Mouse (Mus musculus): ENCODE results near the gene Cbx8. TPM values are rescaled to one million over a fixed set of nuclear protein-coding genes. Genes with fewer than 3 reads are reported as not detected.

Cbx8 gene
- polyA plus RNA-seq (2014; fragmentation: Illumina TruSeq; extraction: RNeasy Lipid Tissue Mini Kit (QIAGEN cat#74804); ENCODE audit: low read depth, low replicate concordance): 1.0 TPM

GRCm38 (mm10) chr11:119040600-119041324 is at the start of gene Cbx8:
TSS of gene Cbx8 (minus strand) at chr11:119040969.

GRCm38 (mm10) chr11:119086144-119086971 is 45.6 kb upstream of the Cbx8 start, which contains the start of gene Cbx4:
TSS of gene Cbx4 (minus strand) at chr11:119086221.

DNA sequence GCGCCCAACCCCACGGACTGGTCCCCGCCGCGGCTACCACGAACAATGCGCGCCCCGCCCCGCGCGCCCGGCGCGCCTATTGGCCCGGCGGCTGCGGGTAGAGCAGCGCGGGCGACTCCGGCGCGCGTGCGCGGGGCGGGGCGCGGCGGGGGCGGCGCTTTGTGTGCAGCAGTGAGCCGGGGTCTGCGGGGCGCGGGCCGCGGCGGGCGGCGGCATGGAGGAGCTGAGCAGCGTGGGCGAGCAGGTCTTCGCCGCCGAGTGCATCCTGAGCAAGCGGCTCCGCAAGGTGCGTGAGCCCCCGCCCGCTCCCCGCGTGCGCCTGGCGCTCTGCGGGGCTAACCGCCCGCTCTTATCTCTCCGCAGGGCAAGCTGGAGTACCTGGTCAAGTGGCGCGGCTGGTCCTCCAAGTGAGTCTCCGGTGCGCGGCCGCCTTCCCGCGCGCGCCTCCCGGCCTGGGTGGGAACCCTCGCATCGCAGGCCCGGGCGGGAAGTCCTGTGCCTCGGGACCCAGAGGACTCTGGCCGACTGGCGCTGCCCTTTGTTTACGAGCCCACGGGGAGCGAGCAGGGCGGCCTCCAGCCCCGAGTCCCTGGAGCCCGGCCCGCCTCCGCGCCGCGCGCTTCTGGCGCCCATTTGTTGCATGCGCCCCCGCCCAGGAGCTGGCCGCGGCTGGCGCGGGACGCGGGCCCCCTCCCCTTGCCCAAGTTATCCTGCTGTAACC is 17.7 kb downstream of the Cbx8 start, which contains the start of gene Cbx2:
Gene Cbx2, plus strand, starts transcription at position 68 of the 721 bp plus-strand sequence.

DNA sequence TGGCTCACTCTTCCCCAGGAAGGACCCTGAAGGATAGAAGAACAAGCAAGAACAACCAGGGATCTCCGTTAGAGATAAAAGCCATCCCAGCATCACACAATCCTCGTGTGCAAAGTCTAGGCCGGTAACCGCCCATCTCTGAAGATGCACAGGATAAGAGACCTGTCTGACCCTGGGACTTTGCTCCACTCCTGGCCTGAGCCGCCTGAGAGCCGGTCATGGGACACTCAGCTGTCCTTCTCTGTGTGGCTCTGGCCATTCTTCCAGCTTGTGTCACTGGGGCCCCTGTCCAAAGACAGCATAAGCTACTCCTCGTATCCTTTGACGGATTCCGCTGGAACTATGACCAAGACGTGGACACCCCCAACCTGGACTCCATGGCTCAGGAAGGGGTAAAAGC is 52.8 kb downstream of the Cbx8 start, which contains the start of gene Enpp7:
Gene Enpp7, plus strand, starts transcription at position 190 of the 400 bp plus-strand sequence.

Other genes with a start within 250 kb of the Cbx8 start
- 0.19 TPM for gene Rbfox3, start 129.4 kb downstream of the Cbx8 start, polyA plus RNA-seq (2014; fragmentation: Illumina TruSeq; extraction: RNeasy Lipid Tissue Mini Kit (QIAGEN cat#74804); ENCODE audit: low read depth, low replicate concordance)
- not detected for gene Enpp7, start 52.8 kb downstream of the Cbx8 start, polyA plus RNA-seq (2014; fragmentation: Illumina TruSeq; extraction: RNeasy Lipid Tissue Mini Kit (QIAGEN cat#74804); ENCODE audit: low read depth, low replicate concordance)
- 0.41 TPM for gene Cbx2, start 18.0 kb downstream of the Cbx8 start, polyA plus RNA-seq (2014; fragmentation: Illumina TruSeq; extraction: RNeasy Lipid Tissue Mini Kit (QIAGEN cat#74804); ENCODE audit: low read depth, low replicate concordance)
- 3.4 TPM for gene Cbx4, start 45.3 kb upstream of the Cbx8 start, polyA plus RNA-seq (2014; fragmentation: Illumina TruSeq; extraction: RNeasy Lipid Tissue Mini Kit (QIAGEN cat#74804); ENCODE audit: low read depth, low replicate concordance)
- 1.7 TPM for gene Tbc1d16, start 187.5 kb upstream of the Cbx8 start, polyA plus RNA-seq (2014; fragmentation: Illumina TruSeq; extraction: RNeasy Lipid Tissue Mini Kit (QIAGEN cat#74804); ENCODE audit: low read depth, low replicate concordance)
- not detected for gene Ccdc40, start 187.6 kb upstream of the Cbx8 start, polyA plus RNA-seq (2014; fragmentation: Illumina TruSeq; extraction: RNeasy Lipid Tissue Mini Kit (QIAGEN cat#74804); ENCODE audit: low read depth, low replicate concordance)
- gene Gaa, start 226.9 kb upstream of the Cbx8 start, polyA plus RNA-seq (2014; fragmentation: Illumina TruSeq; extraction: RNeasy Lipid Tissue Mini Kit (QIAGEN cat#74804); ENCODE audit: low read depth, low replicate concordance): not detected